Mouse (Mus musculus) cerebellum, postnatal 10 days (tissue): ENCODE results near the gene Gm37240.

Experiments used
- DNase-seq, 2 experiments: peaks; one replicate each; pipeline ENCODE4 v3.0.0; 2021; ENCODE audit warnings: mixed read lengths in 2 of 2

Gene Gm37240

DNA sequence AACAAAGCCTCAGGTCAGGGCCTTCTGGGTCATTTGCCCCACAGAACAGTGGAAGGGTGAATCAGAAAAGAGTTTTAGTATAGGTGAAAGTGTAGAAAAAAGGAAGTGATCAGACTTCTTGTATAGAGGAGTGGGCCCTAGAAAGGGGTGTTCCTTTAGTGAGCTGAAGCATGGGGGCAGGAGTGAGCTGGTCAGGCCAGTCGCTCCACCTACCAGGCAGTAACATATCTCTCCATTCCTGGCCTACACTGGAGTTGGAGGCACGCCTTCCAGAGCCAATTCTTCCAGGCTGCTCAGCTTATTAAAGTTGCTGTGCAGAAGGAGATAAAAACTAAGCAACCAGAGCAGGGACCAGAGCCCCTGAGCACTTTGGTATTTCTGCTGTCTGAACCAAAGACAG, 322.7 kb downstream of the Gm37240 start:
- no peak for DNase-seq

- no peak for DNase-seq
Observed at GRCm38 (mm10) chr3:85553731-85554277, 333.5 kb downstream of the Gm37240 start.

DNA sequence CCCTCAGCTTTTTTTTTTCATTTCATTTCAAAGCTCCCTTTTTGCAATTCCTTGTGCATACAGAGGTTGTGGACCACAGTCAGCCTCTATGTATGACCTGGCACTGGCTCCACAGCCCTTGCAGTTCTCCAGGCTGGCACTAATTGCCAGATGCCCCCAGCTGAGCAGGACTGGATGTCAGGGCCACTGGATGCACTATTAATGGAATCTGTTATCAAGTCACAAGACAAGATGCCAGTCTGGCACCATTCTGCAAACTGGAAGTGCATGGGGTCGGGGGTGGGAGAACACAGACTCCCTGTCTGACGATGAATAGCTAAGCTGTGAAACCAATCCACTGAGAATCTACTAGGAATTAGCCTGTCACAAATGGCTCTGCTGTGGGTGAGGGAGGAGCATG, 336.0 kb downstream of the Gm37240 start:
- peak; percentile 47 to 68 for DNase-seq

GRCm38 (mm10) chr3:85550312-85550711, 337.0 kb downstream of the Gm37240 start:
- no peak for DNase-seq

DNA sequence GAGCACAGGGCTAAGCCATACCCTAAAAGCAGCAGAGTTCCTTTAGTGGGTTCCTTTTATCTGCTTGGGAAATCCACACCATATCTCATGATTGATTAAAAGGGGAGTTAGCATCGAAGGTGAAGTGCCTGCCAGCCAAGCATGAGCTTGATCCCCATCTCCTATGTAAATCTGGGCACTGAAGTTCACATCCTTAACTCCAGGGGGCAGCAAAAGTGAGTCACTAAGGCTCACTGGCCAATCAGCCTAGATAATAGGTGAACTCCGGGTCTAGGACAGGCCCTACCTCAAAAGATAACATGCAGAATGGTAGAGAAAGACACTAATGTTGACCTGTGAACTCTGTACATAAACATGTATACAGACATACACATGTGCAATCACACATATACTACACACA, 343.7 kb downstream of the Gm37240 start:
- peak; percentile 35 to 53 for DNase-seq

DNA sequence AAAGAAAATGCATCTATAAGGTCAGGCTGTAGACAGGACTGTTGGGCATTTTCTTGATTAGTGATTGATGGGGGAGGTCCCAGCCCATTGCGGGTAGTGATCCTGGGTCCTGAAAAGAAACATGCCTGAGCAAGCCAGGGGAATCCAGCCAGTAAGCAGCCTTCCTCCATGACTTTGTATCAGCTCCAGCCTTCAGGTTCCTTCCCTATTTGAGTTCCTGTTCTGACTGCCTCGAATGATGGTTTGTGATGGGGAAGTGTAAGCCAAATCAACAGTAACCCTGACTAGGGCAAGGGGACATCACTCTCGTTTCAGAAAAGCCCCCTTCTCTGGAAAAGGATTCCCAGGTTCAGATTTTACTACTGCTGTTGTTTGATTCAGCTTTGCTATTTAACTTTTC, 344.6 kb downstream of the Gm37240 start:
- no peak for DNase-seq

DNA sequence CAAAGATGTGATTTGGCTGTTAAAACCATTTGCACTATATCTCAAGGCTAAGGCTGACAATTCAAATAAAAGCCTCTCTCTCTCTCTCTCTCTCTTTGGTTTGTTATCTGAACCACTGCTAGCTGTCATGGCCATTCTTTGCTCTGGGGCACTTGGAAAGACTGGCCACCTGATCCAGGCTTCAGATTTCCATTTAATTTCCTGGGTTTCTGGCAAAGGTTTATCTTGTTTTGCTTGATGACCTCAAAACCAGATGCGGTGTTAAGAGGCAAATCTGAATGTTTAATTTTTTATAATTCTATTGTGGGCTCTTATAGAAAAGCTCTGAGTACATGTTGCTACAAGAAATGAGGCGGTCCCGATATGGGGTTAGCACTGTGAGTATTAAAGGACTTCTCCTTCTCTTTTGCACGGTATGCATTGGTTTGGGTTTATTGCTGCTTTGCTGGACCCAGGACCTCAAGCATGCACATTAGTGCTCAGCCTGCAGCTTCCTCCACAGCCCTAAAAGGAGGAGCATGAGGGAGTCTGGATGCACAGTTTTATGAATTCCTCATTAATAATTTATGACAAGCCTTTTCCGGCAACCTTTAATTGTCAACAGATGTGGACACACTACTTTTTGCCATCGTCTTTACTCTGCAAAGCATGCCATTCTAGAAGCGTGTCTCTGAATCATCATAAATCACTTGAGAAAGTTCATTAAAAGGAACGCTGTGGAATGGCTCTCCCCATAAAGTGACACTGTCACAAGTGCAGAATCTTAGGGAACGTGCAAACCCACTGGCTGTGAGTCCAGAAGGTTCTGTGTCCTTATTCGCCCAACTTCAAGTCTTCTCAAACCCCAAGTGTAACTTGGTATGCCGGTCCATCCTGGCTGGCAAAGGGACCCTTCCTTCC, 351.4 kb downstream of the Gm37240 start:
- no peak for DNase-seq

DNA sequence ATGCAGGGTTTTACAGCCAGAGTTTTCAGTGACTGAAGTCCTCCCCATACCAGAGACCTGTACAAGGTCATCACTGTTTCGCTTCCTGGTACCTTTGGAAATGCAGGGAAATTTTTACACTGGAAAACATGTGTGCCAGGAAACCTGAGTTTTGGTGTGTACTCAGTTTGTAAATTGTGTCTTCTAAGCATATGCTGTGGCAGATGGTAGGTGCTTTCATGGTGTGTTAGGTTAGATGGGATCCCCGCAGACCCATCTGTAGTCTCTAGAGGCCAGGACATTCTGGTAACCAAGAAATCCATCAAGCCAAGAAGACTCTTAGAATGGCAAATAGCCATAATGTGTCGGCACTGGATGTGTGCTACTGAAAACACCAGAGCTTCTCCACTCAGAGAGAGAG, 352.3 kb downstream of the Gm37240 start:
- peak; percentile 36 to 39 for DNase-seq

GRCm38 (mm10) chr3:85532376-85532775, 354.9 kb downstream of the Gm37240 start:
- no peak for DNase-seq

GRCm38 (mm10) chr3:85530601-85531161, 356.6 kb downstream of the Gm37240 start:
- DNase-seq, result no peak

GRCm38 (mm10) chr3:85521311-85521907, 365.9 kb downstream of the Gm37240 start:
- no peak for DNase-seq

- peak; percentile 46 to 62 for DNase-seq
Observed at GRCm38 (mm10) chr3:85518668-85519067, 368.6 kb downstream of the Gm37240 start.

- no peak for DNase-seq
Observed at GRCm38 (mm10) chr3:85518072-85518471, 369.2 kb downstream of the Gm37240 start.

- no peak for DNase-seq
Observed at GRCm38 (mm10) chr3:85516739-85517396, 370.4 kb downstream of the Gm37240 start.

GRCm38 (mm10) chr3:85514700-85515099, 372.6 kb downstream of the Gm37240 start:
- DNase-seq, result peak in 1 of 2 experiments; percentile 30

- no peak for DNase-seq
Observed at GRCm38 (mm10) chr3:85508717-85509279, 378.5 kb downstream of the Gm37240 start.

- no peak for DNase-seq
Observed at GRCm38 (mm10) chr3:85500096-85500495, 387.2 kb downstream of the Gm37240 start.

DNA sequence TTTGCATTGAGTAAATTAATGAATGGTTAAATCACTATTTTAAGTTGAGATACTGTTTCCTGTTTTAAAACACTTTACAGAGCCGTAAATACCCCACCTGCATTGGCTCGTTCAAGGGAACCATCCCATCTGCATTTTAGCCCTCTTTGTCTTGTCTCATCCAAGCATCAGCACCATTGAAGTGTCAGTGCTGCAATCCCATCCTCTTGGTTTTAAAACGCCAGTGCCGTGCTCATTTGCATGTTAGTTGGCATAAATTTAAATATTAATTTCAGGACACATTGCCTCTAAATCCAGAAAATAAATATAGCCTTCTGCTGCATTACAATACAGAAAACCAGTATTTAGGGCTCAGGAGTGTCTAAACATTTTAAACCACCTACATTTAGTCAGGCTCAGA, 391.2 kb downstream of the Gm37240 start:
- DNase-seq, result no peak

DNA sequence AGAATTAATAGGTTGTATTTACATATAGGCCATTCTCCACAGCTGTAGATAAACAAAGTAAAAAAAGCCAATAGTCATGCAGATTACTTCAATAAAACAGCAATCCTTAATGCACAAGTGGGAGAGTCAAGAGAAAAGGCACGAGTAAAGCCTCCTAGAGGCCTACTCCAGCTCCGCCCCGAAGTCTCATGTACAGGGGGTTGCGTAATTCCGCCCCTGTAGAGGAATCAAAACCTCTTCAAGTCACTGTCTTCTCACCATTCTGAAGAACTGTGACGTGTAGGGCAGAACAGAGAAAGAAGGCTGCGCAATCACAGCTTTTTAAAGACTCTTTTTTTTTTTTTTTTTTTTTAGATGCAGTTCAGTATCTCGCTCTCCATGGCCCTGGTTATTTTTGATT, 393.5 kb downstream of the Gm37240 start:
- DNase-seq, result no peak

DNA sequence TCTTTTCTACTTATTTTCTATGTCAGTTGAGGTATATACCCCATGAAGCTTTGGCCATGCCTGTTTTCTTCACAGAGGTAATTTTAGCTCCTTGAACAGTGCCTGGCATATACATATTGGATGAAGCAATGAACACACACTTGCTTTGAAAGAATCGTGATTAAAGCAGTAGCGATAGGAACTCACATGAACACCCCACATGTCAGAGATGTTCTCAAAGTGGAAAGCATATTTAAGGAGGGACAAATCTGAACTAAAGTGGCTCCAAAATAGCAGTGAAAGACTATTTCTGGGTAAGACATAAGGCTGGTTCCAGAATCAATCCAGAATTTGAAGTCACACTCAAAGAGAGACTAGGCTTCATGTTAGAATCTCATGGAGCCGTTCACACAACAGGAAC, 397.1 kb downstream of the Gm37240 start:
- DNase-seq, result no peak

DNA sequence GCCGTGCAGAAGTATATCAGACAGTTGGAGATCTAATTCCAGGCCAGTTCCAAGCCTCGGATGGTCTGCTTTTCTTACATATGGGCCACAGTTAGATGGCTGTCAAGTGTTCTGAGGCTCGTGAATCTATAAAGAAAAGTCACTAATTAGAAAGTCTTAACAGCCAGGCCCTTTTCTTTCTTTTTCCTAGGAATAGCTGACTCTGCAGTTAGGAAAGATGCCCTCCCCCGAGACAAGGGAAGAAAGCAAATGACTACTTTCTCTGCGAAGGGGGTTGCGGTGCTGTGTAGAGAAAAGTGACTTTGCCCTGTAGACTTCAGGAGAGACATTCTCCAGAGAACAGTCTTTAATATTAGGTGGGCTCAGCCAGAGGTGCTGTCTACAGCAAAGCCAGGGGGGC, 399.9 kb downstream of the Gm37240 start:
- DNase-seq, result no peak

DNA sequence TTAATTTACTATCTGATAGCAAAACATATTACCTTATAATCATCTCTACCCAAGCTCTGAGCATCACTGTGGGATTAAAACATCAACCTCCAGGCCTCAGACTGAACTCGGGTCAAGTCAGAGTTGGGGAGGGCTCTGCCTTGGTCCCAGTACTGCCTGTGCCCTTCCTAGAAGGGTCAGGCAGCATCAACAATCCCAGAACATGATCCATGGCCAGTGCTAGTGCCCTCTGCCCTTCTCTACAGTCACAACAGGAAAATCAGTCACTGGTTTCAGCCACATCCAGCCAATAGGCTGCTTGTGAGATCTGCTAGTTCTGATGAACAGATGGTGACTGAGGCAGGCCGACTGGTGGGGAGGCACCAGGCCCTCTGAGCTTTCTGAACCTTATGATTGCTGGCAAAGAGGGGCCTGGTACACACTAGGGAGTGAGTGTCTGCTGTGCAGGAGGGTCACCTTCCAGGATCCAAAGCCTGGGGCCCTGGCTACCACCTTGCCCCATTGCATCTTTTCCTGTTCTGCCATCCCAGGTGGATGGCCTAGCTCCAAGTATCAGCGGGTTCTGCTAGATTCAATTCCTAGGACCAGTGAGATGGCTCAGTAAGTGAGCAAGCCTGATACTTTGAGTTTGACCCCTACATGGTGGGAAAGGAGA, 401.7 kb downstream of the Gm37240 start:
- peak; percentile 84 to 93 for DNase-seq
